Mouse (Mus musculus) frontal cortex, postnatal 25 days (tissue): ENCODE results near the gene Spast.
"Not testable (repeated sequence)": the region's sequence is repeated elsewhere in the genome, so short reads cannot be mapped to it uniquely, and the experiment has no call there.

Source experiments
- DNase-seq, 2 experiments: peaks; one replicate each; pipeline ENCODE4 v3.0.0; 2022; ENCODE audit warnings: low spot score in 2 of 2

Gene Spast

GRCm38 (mm10) chr17:74327195-74327594 is 11.6 kb upstream of the Spast start:
- not testable (repeated sequence) for DNase-seq

GRCm38 (mm10) chr17:74328146-74328545 is 10.6 kb upstream of the Spast start:
- not testable (repeated sequence) for DNase-seq

GRCm38 (mm10) chr17:74331049-74331676 is 7.6 kb upstream of the Spast start:
- no peak for DNase-seq

GRCm38 (mm10) chr17:74338225-74338931 is 409 bp upstream of the Spast start:
- peak; percentile 91 for DNase-seq

GRCm38 (mm10) chr17:74341151-74341550 is 2.4 kb downstream of the Spast start:
- no peak for DNase-seq

- DNase-seq: no peak
Observed at GRCm38 (mm10) chr17:74363592-74363991, 24.8 kb downstream of the Spast start.

- DNase-seq: no peak
Observed at GRCm38 (mm10) chr17:74376916-74377315, 38.1 kb downstream of the Spast start.

GRCm38 (mm10) chr17:74386657-74387056 is 47.9 kb downstream of the Spast start:
- DNase-seq: no peak

- DNase-seq: no peak
Observed at GRCm38 (mm10) chr17:74389847-74390246, 51.1 kb downstream of the Spast start.

GRCm38 (mm10) chr17:74394381-74394780 is 55.6 kb downstream of the Spast start:
- DNase-seq: no peak

GRCm38 (mm10) chr17:74394855-74395254 is 56.1 kb downstream of the Spast start:
- DNase-seq: no peak

- peak; percentile 94 to 96 for DNase-seq
Observed at GRCm38 (mm10) chr17:74395383-74396065, 56.7 kb downstream of the Spast start, which contains the start of gene Slc30a6. Gene Slc30a6, plus strand, starts transcription at chr17:74395608.

GRCm38 (mm10) chr17:74396766-74397165 is 58.0 kb downstream of the Spast start:
- DNase-seq: no peak

- no peak for DNase-seq
Observed at GRCm38 (mm10) chr17:74397173-74397572, 58.4 kb downstream of the Spast start.

GRCm38 (mm10) chr17:74402486-74403222 is 63.9 kb downstream of the Spast start:
- no peak for DNase-seq

GRCm38 (mm10) chr17:74406487-74406886 is 67.7 kb downstream of the Spast start:
- no peak for DNase-seq

- no peak for DNase-seq
Observed at GRCm38 (mm10) chr17:74409722-74410121, 70.9 kb downstream of the Spast start.

- DNase-seq: no peak
Observed at GRCm38 (mm10) chr17:74413324-74413723, 74.5 kb downstream of the Spast start.

GRCm38 (mm10) chr17:74414671-74415070 is 75.9 kb downstream of the Spast start:
- no peak for DNase-seq

GRCm38 (mm10) chr17:74416841-74417360 is 78.1 kb downstream of the Spast start:
- no peak for DNase-seq

- no peak for DNase-seq
Observed at GRCm38 (mm10) chr17:74418171-74418570, 79.4 kb downstream of the Spast start.

- DNase-seq: no peak
Observed at GRCm38 (mm10) chr17:74420656-74421055, 81.9 kb downstream of the Spast start.
